Mouse (Mus musculus): ENCODE results near the gene Tbc1d2. TPM values are rescaled to one million over a fixed set of nuclear protein-coding genes. Genes with fewer than 3 reads are reported as not detected.

Tbc1d2 gene
- 0.84 and 1.1 TPM in 2 replicates for polyA plus RNA-seq (2014; fragmentation: Nextera tagmentation; extraction: Ambion mirVana)

- no peaks in the 10 kb centered on the region for H3K9me3 ChIP-seq (ENCODE audit: control insufficient read depth, low read length)
- peaks cover 18% of the 10 kb centered on the region for H3K27me3 ChIP-seq (ENCODE audit: control insufficient read depth, insufficient read depth, low read length)
- peak within 1 kb of the TSS; percentile 73 for H3K9ac ChIP-seq (ENCODE audit: low read length)
Measured at GRCm38 (mm10) chr4:46650086-46650753, at the start of gene Tbc1d2. Gene Tbc1d2, minus strand, starts transcription at chr4:46650209.

GRCm38 (mm10) chr4:46696467-46696866 lies 46.5 kb upstream of the Tbc1d2 start:
- H3K4me1 ChIP-seq (ENCODE audit: control insufficient read depth, insufficient read depth, low read length) = no peaks in the 10 kb centered on the region
- H3K36me3 ChIP-seq (ENCODE audit: control insufficient read depth, insufficient read depth, low read length) = no peaks in the 10 kb centered on the region
- H3K4me3 ChIP-seq (ENCODE audit: low read depth, low read length) = no peak overlapping the region
- H3K4me2 ChIP-seq (ENCODE audit: low read depth) = no peak overlapping the region
- H3K27ac ChIP-seq (ENCODE audit: low read depth, low read length) = no peak overlapping the region
- H3K9me3 ChIP-seq (ENCODE audit: control insufficient read depth, low read length) = no peaks in the 10 kb centered on the region
- no peak overlapping the region for H3K9ac ChIP-seq (ENCODE audit: low read length)
- ATAC-seq (ENCODE audit: insufficient read depth, low FRiP score, low TSS enrichment) (no peak), DNase-seq (ENCODE audit: low spot score) (no peak)
- no peaks in the 10 kb centered on the region for H3K27me3 ChIP-seq (ENCODE audit: control insufficient read depth, insufficient read depth, low read length)
- 79% methylated on average over 6 of the region's 6 CpGs for WGBS

More at GRCm38 (mm10) chr4:46650086-46650753, at the start of gene Tbc1d2:
- H3K4me3 ChIP-seq (ENCODE audit: low read depth, low read length) = peak within 1 kb of the TSS; percentile 62
- H3K36me3 ChIP-seq (ENCODE audit: control insufficient read depth, insufficient read depth, low read length) = no peaks in the 10 kb centered on the region
- DNase-seq (ENCODE audit: low spot score) (peak; percentile 94), ATAC-seq (ENCODE audit: insufficient read depth, low FRiP score, low TSS enrichment) (peak; percentile 94)
- H3K4me1 ChIP-seq (ENCODE audit: control insufficient read depth, insufficient read depth, low read length) = peaks cover 9% of the 10 kb centered on the region; the same call in 1 of the 2 replicates
- H3K4me2 ChIP-seq (ENCODE audit: low read depth) = peak within 1 kb of the TSS; percentile 93
- 0 out of 2 replicates have a peak within 1 kb of the TSS, but pooled peaks have one; percentile 36 for H3K27ac ChIP-seq (ENCODE audit: low read depth, low read length)
- WGBS = under 1% methylated on average over 65 of the region's 69 CpGs

- Histone ChIP-seq H3K36me3 (ENCODE audit: control insufficient read depth, insufficient read depth, low read length) (no peaks in the 10 kb centered on the region), H3K9ac (ENCODE audit: low read length) (no peak overlapping the region), H3K4me3 (ENCODE audit: low read depth, low read length) (no peak overlapping the region), H3K27ac (ENCODE audit: low read depth, low read length) (no peak overlapping the region), H3K27me3 (ENCODE audit: control insufficient read depth, insufficient read depth, low read length) (no peaks in the 10 kb centered on the region), H3K4me1 (ENCODE audit: control insufficient read depth, insufficient read depth, low read length) (no peaks in the 10 kb centered on the region), H3K9me3 (ENCODE audit: control insufficient read depth, low read length) (no peaks in the 10 kb centered on the region), H3K4me2 (ENCODE audit: low read depth) (no peak overlapping the region)
- ATAC-seq (ENCODE audit: insufficient read depth, low FRiP score, low TSS enrichment) = no peak
- 84% methylated on average over 8 of the region's 8 CpGs for WGBS
- DNase-seq (ENCODE audit: low spot score) = no peak
Measured at GRCm38 (mm10) chr4:46690565-46690964, 40.6 kb upstream of the Tbc1d2 start.

GRCm38 (mm10) chr4:46690023-46690420 lies 40.0 kb upstream of the Tbc1d2 start:
- ATAC-seq (ENCODE audit: insufficient read depth, low FRiP score, low TSS enrichment) (no peak), DNase-seq (ENCODE audit: low spot score) (no peak)
- WGBS = 85% methylated on average over 8 of the region's 8 CpGs
- no peaks in the 10 kb centered on the region for H3K36me3 ChIP-seq (ENCODE audit: control insufficient read depth, insufficient read depth, low read length)
- H3K4me1 ChIP-seq (ENCODE audit: control insufficient read depth, insufficient read depth, low read length) = no peaks in the 10 kb centered on the region
- H3K4me3 ChIP-seq (ENCODE audit: low read depth, low read length) = no peak overlapping the region
- H3K9me3 ChIP-seq (ENCODE audit: control insufficient read depth, low read length) = no peaks in the 10 kb centered on the region
- no peak overlapping the region for H3K4me2 ChIP-seq (ENCODE audit: low read depth)
- H3K27me3 ChIP-seq (ENCODE audit: control insufficient read depth, insufficient read depth, low read length) = no peaks in the 10 kb centered on the region
- H3K27ac ChIP-seq (ENCODE audit: low read depth, low read length) = no peak overlapping the region
- H3K9ac ChIP-seq (ENCODE audit: low read length) = no peak overlapping the region

GRCm38 (mm10) chr4:46689397-46690022 lies 39.5 kb upstream of the Tbc1d2 start:
- Histone ChIP-seq H3K4me2 (ENCODE audit: low read depth) (no peak overlapping the region), H3K27ac (ENCODE audit: low read depth, low read length) (no peak overlapping the region)
- no peak for ATAC-seq (ENCODE audit: insufficient read depth, low FRiP score, low TSS enrichment)

GRCm38 (mm10) chr4:46688213-46688832 lies 38.3 kb upstream of the Tbc1d2 start:
- H3K9me3 ChIP-seq (ENCODE audit: control insufficient read depth, low read length) = no peaks in the 10 kb centered on the region
- H3K9ac ChIP-seq (ENCODE audit: low read length) = no peak overlapping the region
- ATAC-seq (ENCODE audit: insufficient read depth, low FRiP score, low TSS enrichment) = no peak
- H3K27ac ChIP-seq (ENCODE audit: low read depth, low read length) = no peak overlapping the region
- no peak overlapping the region for H3K4me2 ChIP-seq (ENCODE audit: low read depth)
- no peaks in the 10 kb centered on the region for H3K27me3 ChIP-seq (ENCODE audit: control insufficient read depth, insufficient read depth, low read length)
- no peaks in the 10 kb centered on the region for H3K4me1 ChIP-seq (ENCODE audit: control insufficient read depth, insufficient read depth, low read length)
- H3K36me3 ChIP-seq (ENCODE audit: control insufficient read depth, insufficient read depth, low read length) = no peaks in the 10 kb centered on the region
- WGBS = 72% methylated on average over 14 of the region's 14 CpGs
- no peak for DNase-seq (ENCODE audit: low spot score)
- H3K4me3 ChIP-seq (ENCODE audit: low read depth, low read length) = no peak overlapping the region

More at GRCm38 (mm10) chr4:46689397-46690022, 39.5 kb upstream of the Tbc1d2 start:
- Histone ChIP-seq H3K36me3 (ENCODE audit: control insufficient read depth, insufficient read depth, low read length) (no peaks in the 10 kb centered on the region), H3K4me1 (ENCODE audit: control insufficient read depth, insufficient read depth, low read length) (no peaks in the 10 kb centered on the region), H3K9me3 (ENCODE audit: control insufficient read depth, low read length) (no peaks in the 10 kb centered on the region), H3K9ac (ENCODE audit: low read length) (no peak overlapping the region), H3K27me3 (ENCODE audit: control insufficient read depth, insufficient read depth, low read length) (no peaks in the 10 kb centered on the region), H3K4me3 (ENCODE audit: low read depth, low read length) (no peak overlapping the region)
- DNase-seq (ENCODE audit: low spot score) = peak; percentile 73
- 47% methylated on average over 15 of the region's 15 CpGs for WGBS

GRCm38 (mm10) chr4:46684160-46684559 lies 34.2 kb upstream of the Tbc1d2 start:
- no peak for ATAC-seq (ENCODE audit: insufficient read depth, low FRiP score, low TSS enrichment)
- 50% methylated on average over 6 of the region's 6 CpGs for WGBS
- no peak for DNase-seq (ENCODE audit: low spot score)

GRCm38 (mm10) chr4:46676646-46677045 lies 26.6 kb upstream of the Tbc1d2 start:
- DNase-seq (ENCODE audit: low spot score) = no peak
- no peaks in the 10 kb centered on the region for H3K4me1 ChIP-seq (ENCODE audit: control insufficient read depth, insufficient read depth, low read length)
- WGBS = 79% methylated on average over 3 of the region's 3 CpGs
- H3K9me3 ChIP-seq (ENCODE audit: control insufficient read depth, low read length) = no peaks in the 10 kb centered on the region
- H3K27me3 ChIP-seq (ENCODE audit: control insufficient read depth, insufficient read depth, low read length) = no peaks in the 10 kb centered on the region
- H3K4me3 ChIP-seq (ENCODE audit: low read depth, low read length) = no peak overlapping the region
- no peak for ATAC-seq (ENCODE audit: insufficient read depth, low FRiP score, low TSS enrichment)
- H3K9ac ChIP-seq (ENCODE audit: low read length) = no peak overlapping the region
- H3K36me3 ChIP-seq (ENCODE audit: control insufficient read depth, insufficient read depth, low read length) = no peaks in the 10 kb centered on the region
- no peak overlapping the region for H3K27ac ChIP-seq (ENCODE audit: low read depth, low read length)
- no peak overlapping the region for H3K4me2 ChIP-seq (ENCODE audit: low read depth)

More at GRCm38 (mm10) chr4:46684160-46684559, 34.2 kb upstream of the Tbc1d2 start:
- H3K9me3 ChIP-seq (ENCODE audit: control insufficient read depth, low read length) = no peaks in the 10 kb centered on the region
- no peak overlapping the region for H3K27ac ChIP-seq (ENCODE audit: low read depth, low read length)
- no peak overlapping the region for H3K9ac ChIP-seq (ENCODE audit: low read length)
- H3K4me2 ChIP-seq (ENCODE audit: low read depth) = no peak overlapping the region
- no peaks in the 10 kb centered on the region for H3K36me3 ChIP-seq (ENCODE audit: control insufficient read depth, insufficient read depth, low read length)
- no peaks in the 10 kb centered on the region for H3K4me1 ChIP-seq (ENCODE audit: control insufficient read depth, insufficient read depth, low read length)
- no peaks in the 10 kb centered on the region for H3K27me3 ChIP-seq (ENCODE audit: control insufficient read depth, insufficient read depth, low read length)
- no peak overlapping the region for H3K4me3 ChIP-seq (ENCODE audit: low read depth, low read length)

Data from neural tube, embryonic 11.5 days (tissue).